Mouse (Mus musculus) gastrocnemius, adult 8-10 months (tissue): Measurements from ENCODE around the gene Uvssa. TPM values are rescaled to one million over a fixed set of nuclear protein-coding genes. Genes with fewer than 3 reads are reported as not detected.

Source experiments
- DNase-seq, 2 experiments: peaks; one replicate each; pipeline ENCODE4 v3.0.0; 2022; ENCODE audit warnings: low spot score in 2 of 2
- total RNA-seq, 4 experiments: library from RNA; stranded (reverse); gene quantifications; 2 replicates each; pipeline ENCODE4 v1.2.4; 2022

Gene Uvssa
- total RNA-seq, 4 experiments from 2014 or later, result 1.6 to 2.4 (median 2.3) TPM

DNA sequence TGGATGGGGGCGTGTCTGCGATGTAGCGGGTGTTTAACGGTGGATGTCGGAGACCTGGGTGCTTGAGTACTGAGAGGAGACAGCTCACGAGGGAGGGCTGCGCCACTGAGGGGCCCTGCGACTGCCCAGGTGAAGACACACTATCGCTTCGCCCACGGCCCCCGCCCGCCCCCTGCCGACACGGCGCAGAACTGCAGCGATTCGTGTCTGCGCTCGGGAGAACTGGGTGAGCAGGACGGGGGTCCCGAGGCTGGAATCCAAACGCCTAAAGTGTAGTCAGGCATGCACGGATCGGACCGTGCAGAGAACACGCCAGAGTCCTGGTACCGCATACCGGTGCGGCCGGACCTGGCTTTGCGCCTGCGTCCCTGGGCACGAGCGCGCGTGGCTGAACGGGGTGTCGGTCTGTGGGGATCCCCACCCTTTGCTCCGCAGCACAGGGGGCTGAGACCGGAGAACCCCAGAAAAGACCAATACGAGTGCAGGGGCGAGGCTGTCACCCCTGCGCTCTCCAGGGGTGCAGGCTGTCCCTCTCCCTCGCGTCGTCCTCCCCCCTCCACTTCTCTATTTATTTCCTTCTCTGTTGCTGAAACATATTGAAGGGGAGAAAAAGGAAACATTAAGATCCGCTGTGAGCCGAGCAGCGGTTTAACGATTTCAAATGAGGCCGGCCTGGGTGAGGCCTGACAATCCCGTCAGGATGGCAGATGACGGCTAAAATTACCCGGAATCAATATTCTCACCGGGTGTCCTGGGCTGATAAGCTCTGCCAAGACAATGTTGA lies 64.8 kb downstream of the Uvssa start:
- peak in 1 of 2 experiments; percentile 22 for DNase-seq

DNA sequence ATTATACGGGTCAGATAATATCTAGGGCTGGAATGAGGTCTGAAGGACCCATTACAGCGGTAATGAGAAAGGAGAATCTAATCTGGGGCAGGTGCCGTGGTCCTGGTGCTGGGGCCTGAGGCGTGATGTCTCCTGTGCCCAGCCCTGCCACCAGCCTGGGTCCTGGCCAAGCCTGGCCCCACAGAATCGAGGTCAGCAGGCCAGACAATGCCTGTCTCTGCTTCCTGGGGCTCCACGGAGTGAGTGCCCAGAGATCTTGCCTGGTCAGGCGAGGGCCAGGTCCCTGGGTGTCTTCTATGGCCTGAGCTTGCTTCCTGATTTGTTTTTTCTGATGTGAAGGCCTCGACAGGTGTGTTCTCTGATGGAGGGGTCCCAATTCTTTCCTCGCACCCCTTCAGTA lies 65.4 kb downstream of the Uvssa start:
- DNase-seq, result no peak

DNA sequence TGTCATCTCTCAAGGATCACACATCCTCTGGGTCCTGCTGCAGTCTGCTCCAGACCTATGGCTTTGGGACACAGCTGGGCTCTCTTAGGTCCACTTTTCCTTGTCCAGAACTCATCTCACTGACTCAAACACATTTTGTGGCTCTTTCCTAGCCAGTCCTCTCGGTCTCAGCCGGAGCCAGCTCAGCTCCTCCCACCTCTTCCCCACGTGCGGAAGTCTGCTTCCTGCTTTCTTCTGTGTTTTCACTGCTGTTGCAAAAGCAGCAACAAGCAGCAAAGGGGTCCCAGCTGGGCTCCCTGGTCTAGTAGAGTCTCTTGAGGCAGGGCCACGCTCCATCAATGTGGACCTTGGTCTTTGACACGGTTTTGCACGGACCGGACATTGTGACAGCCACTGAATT lies 77.4 kb downstream of the Uvssa start:
- DNase-seq, result no peak

DNA sequence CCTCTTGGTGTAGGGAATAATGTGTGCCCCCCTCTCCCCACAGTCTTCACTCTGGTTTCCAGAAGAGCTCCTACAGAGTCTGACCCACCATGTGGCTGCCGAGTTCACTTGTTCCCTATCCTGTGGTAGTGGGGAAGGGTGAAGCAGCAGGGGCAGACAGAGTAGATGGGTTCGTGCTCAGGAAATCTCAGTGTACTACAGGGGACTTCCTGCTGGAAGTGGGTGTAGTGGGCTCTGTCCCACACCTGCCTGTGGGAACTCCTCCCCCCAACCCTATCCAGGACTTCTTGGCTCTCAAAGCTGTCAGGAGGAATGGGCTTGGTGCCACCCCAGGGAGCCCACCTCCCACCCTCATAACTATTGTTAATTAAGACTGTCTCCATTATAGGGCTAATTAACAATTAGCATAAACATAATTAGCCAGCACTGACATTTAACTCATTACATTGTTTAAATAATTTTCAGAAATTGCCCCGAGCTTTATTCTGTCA lies 79.8 kb downstream of the Uvssa start:
- DNase-seq, result no peak

DNA sequence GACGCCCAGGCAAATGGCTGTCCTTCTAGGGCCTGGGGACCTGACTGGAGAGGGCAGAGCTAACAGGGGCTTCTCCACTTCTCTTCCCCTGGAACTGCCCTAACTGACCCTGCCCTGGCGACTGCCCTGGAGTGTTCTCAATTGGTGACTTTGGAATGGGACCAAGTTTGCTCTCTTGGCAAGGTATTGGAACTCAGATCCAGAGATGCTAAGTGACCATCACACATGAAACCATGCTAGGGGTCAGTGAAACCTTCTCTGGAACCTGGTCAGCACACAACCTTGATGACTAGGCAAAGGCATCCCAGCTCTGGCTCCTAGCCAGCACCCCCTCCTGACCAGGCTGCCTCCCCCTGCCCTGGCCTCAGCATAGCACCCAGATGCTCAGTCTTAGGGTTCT lies 80.8 kb downstream of the Uvssa start:
- DNase-seq, result no peak

DNA sequence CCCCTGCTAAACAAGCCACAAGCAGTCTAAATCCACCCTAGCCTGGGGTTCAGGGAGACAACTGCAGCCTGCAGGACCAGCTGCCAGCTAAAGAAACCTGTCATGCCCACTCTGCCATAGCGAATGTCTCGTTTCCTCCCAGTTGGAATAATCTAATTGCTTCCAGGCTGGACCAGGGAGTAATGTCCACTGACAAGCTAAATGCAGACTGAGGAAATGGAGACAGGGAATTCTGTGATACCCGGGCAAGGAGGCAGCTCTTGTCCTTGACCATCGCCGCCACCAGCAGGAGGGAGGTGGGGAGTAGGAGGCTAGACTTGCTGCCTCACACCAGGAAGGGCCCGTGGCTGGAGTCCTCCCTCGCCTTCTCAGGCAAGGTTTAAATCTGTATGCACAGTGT lies 86.0 kb downstream of the Uvssa start:
- DNase-seq, result no peak

DNA sequence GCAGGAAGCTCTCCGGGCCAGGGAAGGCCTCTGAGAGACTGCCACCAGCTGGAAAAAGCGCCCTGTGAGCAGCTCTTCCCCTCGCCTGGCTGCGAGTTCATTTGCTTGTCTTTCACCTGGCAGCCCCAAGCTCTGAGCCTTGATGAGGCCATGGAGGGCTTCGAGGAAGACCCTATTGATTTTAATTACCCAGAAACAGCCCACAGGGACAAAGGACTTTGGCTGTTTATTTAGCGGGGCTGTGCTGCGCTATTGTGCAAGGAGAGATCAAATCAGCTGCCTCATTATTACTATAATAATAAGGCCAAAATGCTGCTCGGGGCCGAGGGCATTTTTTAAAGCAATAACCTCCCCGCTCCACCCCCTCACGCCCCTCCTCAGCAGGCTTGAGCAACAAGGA lies 87.1 kb downstream of the Uvssa start:
- no peak for DNase-seq

Other genes with a start within 250 kb of the Uvssa start
- gene Spon2, start 160.1 kb upstream of the Uvssa start, total RNA-seq, result 1 to 10 TPM in 2 of 4 experiments, under 1 TPM in 2; 0.67 to 1.1 (median 0.88) TPM
- 100 to 1,000 TPM; 241 to 265 (median 251) TPM for gene Ctbp1, start 103.6 kb upstream of the Uvssa start, total RNA-seq
- 10 to 100 TPM; 60.6 to 66.4 (median 64.5) TPM for gene Maea, start 43.0 kb upstream of the Uvssa start, total RNA-seq
- not detected for gene Nkx1-1, start 55.4 kb downstream of the Uvssa start, total RNA-seq